Mouse (Mus musculus) heart, postnatal 36 days (tissue): Measurements from ENCODE around the gene Pclaf. TPM values are rescaled to one million over a fixed set of nuclear protein-coding genes. Genes with fewer than 3 reads are reported as not detected.

Experiments
- total RNA-seq, 2 experiments: library from RNA; stranded (reverse); gene quantifications; 2 replicates each; pipeline ENCODE4 v1.2.3; 2021

Pclaf gene
- total RNA-seq, 2 experiments from 2014 or later = 0.69 to 0.76 TPM

Other genes with a start within 250 kb of the Pclaf start
- 100 to 1,000 TPM; 225 to 237 TPM for gene Oaz2, start 222.2 kb upstream of the Pclaf start, total RNA-seq
- gene Zfp609, start 62.7 kb upstream of the Pclaf start, total RNA-seq = 10 to 100 TPM; 22.6 to 25.3 TPM
- 10 to 100 TPM; 17.1 to 18.8 TPM for gene Trip4, start 18.6 kb downstream of the Pclaf start, total RNA-seq
- gene Csnk1g1, start 18.7 kb downstream of the Pclaf start, total RNA-seq = 10 to 100 TPM in 1 of 2 experiments, 1 to 10 TPM in 1; 8.6 to 12.0 TPM
- gene Ppib, start 170.0 kb downstream of the Pclaf start, total RNA-seq = 100 to 1,000 TPM; 123 to 129 TPM
- under 1 TPM; 0.57 to 0.86 TPM for gene Snx22, start 179.5 kb downstream of the Pclaf start, total RNA-seq
- gene Snx1, start 236.3 kb downstream of the Pclaf start, total RNA-seq = 10 to 100 TPM; 27.7 to 29.8 TPM
- 10 to 100 TPM; 65.6 to 69.9 TPM for gene Ciao2a, start 236.4 kb downstream of the Pclaf start, total RNA-seq